Mouse (Mus musculus) forebrain, embryonic 14.5 days (tissue): ENCODE data around the gene Cryl1. TPM values are rescaled to one million over a fixed set of nuclear protein-coding genes. Genes with fewer than 3 reads are reported as not detected.

Source experiments
- ATAC-seq: fragments of 200-750 bp; cut with Nextera tagmentation; 2 replicates; pipeline ENCODE4 v1.8.0; 2017; ENCODE audit warnings: mild to moderate bottlenecking, moderate library complexity
- DNase-seq: peaks from one replicate; pipeline ENCODE4 v3.0.0-alpha.2; 2015; ENCODE audit warnings: low spot score
- H3K27ac ChIP-seq: fragments of 300-500 bp; sonication (generic); 2 replicates; pipeline ENCODE4 v1.5.1; 2014; ENCODE audit warnings: low read depth, mild to moderate bottlenecking, control low read depth, low read length, moderate library complexity
- H3K27me3 ChIP-seq: fragments of 300-500 bp; sonication (generic); replicated peaks from 2 replicates; pipeline ENCODE4 v1.6.1; 2014; ENCODE audit warnings: low read length, control low read depth, mixed read lengths; ENCODE audit not compliant: control insufficient read depth, insufficient read depth
- H3K36me3 ChIP-seq: fragments of 300-500 bp; sonication (generic); 2 replicates; pipeline ENCODE4 v1.6.1; 2014; ENCODE audit warnings: low read length, control low read depth; ENCODE audit not compliant: control insufficient read depth, insufficient read depth
- H3K4me1 ChIP-seq: fragments of 300-500 bp; sonication (generic); 2 replicates; pipeline ENCODE4 v1.6.1; 2014; ENCODE audit warnings: antibody characterized with exemption, low read length, control low read depth; ENCODE audit not compliant: control insufficient read depth, insufficient read depth
- H3K4me2 ChIP-seq: fragments of 300-500 bp; sonication (generic); 2 replicates; pipeline ENCODE4 v1.6.1; 2014; ENCODE audit warnings: mild to moderate bottlenecking, control low read depth, low read length
- H3K4me3 ChIP-seq: fragments of 300-500 bp; sonication (generic); 2 replicates; pipeline ENCODE4 v1.5.1; 2014; ENCODE audit warnings: low read depth, low read length, control low read depth
- H3K9ac ChIP-seq: fragments of 300-500 bp; sonication (generic); 2 replicates; pipeline ENCODE4 v1.6.1; 2014; ENCODE audit warnings: mild to moderate bottlenecking, low read length, control low read depth, moderate library complexity
- H3K9me3 ChIP-seq: fragments of 300-500 bp; sonication (generic); replicated peaks from 2 replicates; pipeline ENCODE4 v1.6.1; 2016; ENCODE audit warnings: low read length, control low read depth, mixed read lengths; ENCODE audit not compliant: control insufficient read depth
- WGBS: fragments of 180-500 bp; shearing (Covaris S2); extraction: QIAGEN DNeasy Blood & Tissue Kit; methylation state at CpG from one replicate; pipeline ENCODE4 v1.1.7; 2014; 5-methylcytosine and 5-hydroxymethylcytosine counted together
- polyA plus RNA-seq: library from polyadenylated mRNA; unstranded; fragments of >200 nt; fragmentation: Nextera tagmentation; extraction: Ambion mirVana; gene quantifications from 2 replicates; pipeline ENCODE4 v1.2.1, GENCODE M21; 2014

Gene Cryl1
- polyA plus RNA-seq, 1 experiment from 2014 or later, result 9.0 TPM

GRCm38 (mm10) chr14:57248661-57249060 is 149.7 kb downstream of the Cryl1 start:
- no peak for ATAC-seq
- no peaks in the 10 kb centered on the region for H3K36me3 ChIP-seq
- no peak overlapping the region for H3K27ac ChIP-seq
- H3K4me3 ChIP-seq, result no peak overlapping the region
- WGBS, result 48% methylated on average over 3 of the region's 3 CpGs
- H3K4me2 ChIP-seq, result no peak overlapping the region
- no peak for DNase-seq
- H3K9ac ChIP-seq, result no peak overlapping the region
- no peaks in the 10 kb centered on the region for H3K4me1 ChIP-seq
- no peaks in the 10 kb centered on the region for H3K9me3 ChIP-seq
- no peaks in the 10 kb centered on the region for H3K27me3 ChIP-seq

GRCm38 (mm10) chr14:57246575-57246974 is 151.8 kb downstream of the Cryl1 start:
- no peaks in the 10 kb centered on the region for H3K27me3 ChIP-seq
- no peak overlapping the region for H3K27ac ChIP-seq
- ATAC-seq (no peak), DNase-seq (no peak)
- H3K9me3 ChIP-seq, result no peaks in the 10 kb centered on the region
- H3K9ac ChIP-seq, result no peak overlapping the region
- 79% methylated on average over 6 of the region's 6 CpGs for WGBS
- H3K4me1 ChIP-seq, result no peaks in the 10 kb centered on the region
- H3K4me2 ChIP-seq, result no peak overlapping the region
- H3K36me3 ChIP-seq, result no peaks in the 10 kb centered on the region
- no peak overlapping the region for H3K4me3 ChIP-seq

- no peaks in the 10 kb centered on the region for H3K36me3 ChIP-seq
- H3K27me3 ChIP-seq, result no peaks in the 10 kb centered on the region
- 88% methylated on average over 5 of the region's 5 CpGs for WGBS
- DNase-seq, result no peak
- no peaks in the 10 kb centered on the region for H3K9me3 ChIP-seq
- no peak overlapping the region for H3K9ac ChIP-seq
- H3K4me3 ChIP-seq, result no peak overlapping the region
- no peak overlapping the region for H3K4me2 ChIP-seq
- no peak for ATAC-seq
- no peaks in the 10 kb centered on the region for H3K4me1 ChIP-seq
- H3K27ac ChIP-seq, result no peak overlapping the region
These were observed 155.4 kb downstream of the Cryl1 start for GRCm38 (mm10) chr14:57242978-57243377.

GRCm38 (mm10) chr14:57235276-57235675 is 163.1 kb downstream of the Cryl1 start:
- 77% methylated on average over 11 of the region's 11 CpGs for WGBS
- no peak overlapping the region for H3K4me2 ChIP-seq
- no peak overlapping the region for H3K4me3 ChIP-seq
- H3K9me3 ChIP-seq, result no peaks in the 10 kb centered on the region
- H3K9ac ChIP-seq, result no peak overlapping the region
- H3K27me3 ChIP-seq, result no peaks in the 10 kb centered on the region
- no peak overlapping the region for H3K27ac ChIP-seq
- ATAC-seq (no peak), DNase-seq (no peak)
- no peaks in the 10 kb centered on the region for H3K4me1 ChIP-seq
- no peaks in the 10 kb centered on the region for H3K36me3 ChIP-seq

- H3K4me1 ChIP-seq, result no peaks in the 10 kb centered on the region
- H3K9me3 ChIP-seq, result no peaks in the 10 kb centered on the region
- H3K4me2 ChIP-seq, result no peak overlapping the region
- no peak overlapping the region for H3K27ac ChIP-seq
- WGBS, result 9% methylated on average over 4 of the region's 4 CpGs
- H3K4me3 ChIP-seq, result no peak overlapping the region
- H3K27me3 ChIP-seq, result no peaks in the 10 kb centered on the region
- H3K36me3 ChIP-seq, result no peaks in the 10 kb centered on the region
- no peak overlapping the region for H3K9ac ChIP-seq
- DNase-seq (no peak), ATAC-seq (no peak)
These were observed 163.6 kb downstream of the Cryl1 start for GRCm38 (mm10) chr14:57234711-57235110.

- Histone ChIP-seq H3K27ac (no peak overlapping the region), H3K9me3 (no peaks in the 10 kb centered on the region), H3K27me3 (no peaks in the 10 kb centered on the region), H3K9ac (no peak overlapping the region), H3K4me3 (no peak overlapping the region), H3K36me3 (no peaks in the 10 kb centered on the region), H3K4me2 (no peak overlapping the region), H3K4me1 (no peaks in the 10 kb centered on the region)
- DNase-seq, result no peak
- 80% methylated on average over 6 of the region's 6 CpGs for WGBS
- no peak for ATAC-seq
These were observed 167.9 kb downstream of the Cryl1 start for GRCm38 (mm10) chr14:57230264-57231015.

Other genes with a start within 250 kb of the Cryl1 start
- 15.4 and 16.7 TPM in 2 replicates for gene Ift88, start 25.5 kb upstream of the Cryl1 start, polyA plus RNA-seq
- gene Il17d, start 126.2 kb upstream of the Cryl1 start, polyA plus RNA-seq, result 1.9 and 2.4 TPM in 2 replicates
- gene Eef1akmt1, start 173.1 kb upstream of the Cryl1 start, polyA plus RNA-seq, result 116 and 132 TPM in 2 replicates